Mouse (Mus musculus) retina, adult 2 months (tissue): ENCODE data around the gene Tgfbr1.

Experiments
- DNase-seq: peaks from one replicate; pipeline ENCODE4 v3.0.0-alpha.2; 2012; ENCODE audit warnings: low read depth, low spot score

The Tgfbr1 gene

DNA sequence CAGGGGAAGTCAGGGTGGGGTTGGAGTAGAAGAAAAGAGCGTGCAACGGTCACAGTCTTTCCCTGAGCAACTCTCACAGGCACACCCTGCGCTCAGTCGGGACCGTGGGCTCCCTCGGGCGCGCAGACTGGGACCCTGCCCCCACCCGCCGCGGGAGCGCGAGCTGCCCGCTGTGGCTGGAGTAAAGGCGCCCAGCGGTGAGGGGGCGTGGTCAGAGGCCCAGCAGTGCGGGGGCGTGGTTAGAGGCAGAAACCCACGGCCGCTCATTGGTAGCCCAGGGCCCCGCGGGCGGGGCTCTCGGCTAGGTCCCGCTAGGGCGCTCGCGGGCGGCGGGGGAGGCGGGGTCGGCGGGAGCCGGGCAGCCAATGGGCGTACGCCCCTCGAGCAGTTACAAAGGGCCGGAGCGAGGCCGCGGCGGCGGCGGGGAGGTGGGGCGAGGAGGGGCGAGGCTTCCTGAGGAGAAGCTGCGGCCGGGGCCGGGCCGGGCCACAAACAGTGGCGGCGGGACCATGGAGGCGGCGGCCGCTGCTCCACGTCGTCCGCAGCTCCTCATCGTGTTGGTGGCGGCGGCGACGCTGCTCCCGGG, at the start of gene Tgfbr1:
Tgfbr1 (plus strand) TSS at position 420 of the 586 bp plus-strand sequence.
- DNase-seq, result peak; percentile 89

DNA sequence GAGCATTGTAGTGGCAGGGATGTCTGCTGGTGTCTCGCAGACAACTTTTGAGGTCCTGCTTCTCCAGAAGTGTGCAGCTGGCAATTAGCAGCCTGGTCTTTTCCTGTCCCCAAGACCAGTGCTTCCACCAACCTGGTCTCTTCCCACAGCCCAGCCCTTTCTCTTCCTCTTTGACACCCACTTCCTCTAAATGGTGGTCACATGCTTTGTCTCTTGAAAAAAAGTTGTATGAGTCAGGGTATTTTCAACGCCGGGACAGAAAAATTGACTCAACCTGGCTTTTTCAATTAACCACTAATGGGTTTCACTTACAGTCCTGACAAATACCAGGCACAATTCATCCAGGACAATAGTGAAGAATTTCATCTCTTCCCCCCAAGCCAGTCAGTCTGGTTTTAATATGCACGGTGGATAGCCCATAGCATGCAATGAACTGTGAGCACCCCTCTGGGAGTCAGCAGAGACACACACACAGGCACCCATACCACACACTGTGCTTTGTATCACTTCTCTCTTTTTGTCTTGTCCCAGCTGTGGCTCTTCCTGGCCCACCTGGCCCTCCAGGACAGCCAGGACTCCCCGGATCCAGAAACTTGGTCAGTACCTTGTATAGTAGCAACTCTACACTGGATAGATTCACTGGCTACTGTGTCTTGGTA, 49.6 kb upstream of the Tgfbr1 start:
- no peak for DNase-seq

DNA sequence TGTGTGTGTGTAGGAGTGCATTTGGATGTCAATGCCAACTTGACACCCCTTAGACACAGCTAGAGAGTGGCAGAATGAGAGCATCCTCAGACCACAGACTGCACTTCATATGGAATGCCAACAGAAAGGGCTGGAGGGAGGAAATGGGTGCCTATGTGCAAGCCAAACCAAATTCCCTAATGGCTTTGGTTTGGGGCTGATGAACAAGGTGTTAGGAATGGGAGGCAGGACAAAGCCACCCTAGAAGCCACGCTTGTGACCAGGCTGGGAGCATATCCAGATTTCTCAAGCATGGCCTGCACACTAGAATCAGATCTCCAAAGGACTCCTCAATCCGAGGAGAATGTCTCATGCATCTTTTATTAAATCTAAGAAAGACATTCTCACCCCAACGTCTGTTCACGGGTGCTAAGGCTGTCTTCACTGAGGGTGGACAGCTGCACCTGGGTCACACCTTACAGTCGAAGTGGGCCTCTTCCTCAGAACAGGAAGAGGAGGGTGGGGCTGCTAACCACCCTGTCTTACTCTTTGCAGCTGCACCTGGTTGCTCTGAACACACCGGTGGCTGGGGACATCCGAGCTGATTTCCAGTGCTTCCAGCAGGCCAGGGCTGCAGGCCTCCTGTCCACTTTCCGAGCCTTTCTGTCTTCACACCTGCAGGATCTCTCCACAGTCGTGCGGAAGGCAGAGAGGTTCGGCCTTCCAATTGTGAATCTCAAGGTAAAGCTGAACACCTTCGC, 43.0 kb upstream of the Tgfbr1 start:
- DNase-seq, result no peak

DNA sequence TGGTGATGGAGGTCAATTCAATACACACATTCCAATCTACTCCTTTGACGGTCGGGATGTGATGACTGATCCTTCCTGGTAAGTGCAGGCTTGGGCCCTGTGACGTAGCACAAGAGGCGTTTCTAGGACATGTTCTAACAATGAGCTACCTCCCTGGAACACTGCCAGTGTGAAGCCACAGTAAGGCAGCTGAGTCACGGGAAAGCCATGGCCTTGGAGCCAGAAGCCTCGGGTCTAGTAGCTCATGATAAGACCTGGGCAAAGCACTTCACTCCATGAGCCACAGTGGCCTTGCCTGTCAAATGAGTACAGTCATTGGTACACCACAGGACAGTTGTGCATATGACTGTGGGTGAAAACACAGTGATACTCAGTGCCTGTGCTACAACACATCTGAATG, 42.2 kb upstream of the Tgfbr1 start:
- DNase-seq, result no peak

DNA sequence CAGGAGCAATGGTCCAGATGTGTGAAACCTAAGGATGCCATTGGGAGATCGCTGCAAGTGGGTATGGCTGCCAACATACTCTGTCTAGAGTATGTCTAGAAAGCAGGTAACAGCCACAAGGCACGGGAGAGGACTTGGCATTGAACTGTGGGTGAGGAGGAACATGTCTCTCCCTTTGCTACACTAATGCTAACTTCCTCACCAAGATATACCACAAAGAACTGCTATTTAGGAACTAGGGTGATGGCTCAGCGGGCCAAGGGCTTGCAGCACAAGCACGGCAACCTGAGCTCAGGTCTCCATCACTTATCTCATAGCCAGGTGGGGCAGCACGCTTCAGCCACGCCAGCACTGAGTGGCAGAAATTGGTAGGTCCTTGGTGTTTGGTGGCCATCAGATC, 41.6 kb upstream of the Tgfbr1 start:
- no peak for DNase-seq

DNA sequence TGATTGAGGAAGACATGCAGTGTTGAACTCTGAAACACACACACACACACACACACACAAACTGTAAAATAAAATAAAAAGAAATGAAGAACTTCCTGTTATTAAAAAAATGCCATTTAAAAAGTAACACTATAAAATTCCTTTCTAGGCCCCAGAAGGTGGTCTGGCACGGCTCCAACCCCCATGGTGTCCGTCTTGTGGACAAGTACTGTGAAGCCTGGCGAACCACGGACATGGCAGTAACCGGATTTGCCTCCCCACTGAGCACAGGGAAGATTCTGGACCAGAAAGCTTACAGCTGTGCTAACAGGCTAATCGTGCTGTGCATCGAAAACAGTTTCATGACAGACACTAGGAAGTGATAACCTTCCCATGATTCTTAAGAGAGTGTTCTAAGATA, 41.1 kb upstream of the Tgfbr1 start:
- DNase-seq, result no peak

DNA sequence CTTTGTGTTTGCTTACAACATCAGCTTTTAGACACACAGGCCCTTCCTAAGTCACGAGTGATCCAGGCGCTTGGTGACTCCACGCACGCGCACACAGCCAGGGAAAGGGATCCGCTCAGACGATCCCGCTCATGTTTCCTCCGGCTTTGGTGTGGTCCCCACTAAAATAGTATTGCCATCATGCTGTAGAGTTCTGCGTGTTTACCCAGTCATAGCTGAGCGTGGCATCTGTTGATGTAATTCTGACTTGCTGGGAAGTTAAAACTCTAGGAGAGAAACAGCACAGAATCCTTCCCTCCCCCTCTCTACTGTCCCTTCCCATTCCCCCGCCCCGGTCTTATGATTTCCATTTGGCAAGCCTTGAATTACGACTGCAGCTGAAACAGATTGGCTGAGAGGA, 40.3 kb upstream of the Tgfbr1 start:
- no peak for DNase-seq

DNA sequence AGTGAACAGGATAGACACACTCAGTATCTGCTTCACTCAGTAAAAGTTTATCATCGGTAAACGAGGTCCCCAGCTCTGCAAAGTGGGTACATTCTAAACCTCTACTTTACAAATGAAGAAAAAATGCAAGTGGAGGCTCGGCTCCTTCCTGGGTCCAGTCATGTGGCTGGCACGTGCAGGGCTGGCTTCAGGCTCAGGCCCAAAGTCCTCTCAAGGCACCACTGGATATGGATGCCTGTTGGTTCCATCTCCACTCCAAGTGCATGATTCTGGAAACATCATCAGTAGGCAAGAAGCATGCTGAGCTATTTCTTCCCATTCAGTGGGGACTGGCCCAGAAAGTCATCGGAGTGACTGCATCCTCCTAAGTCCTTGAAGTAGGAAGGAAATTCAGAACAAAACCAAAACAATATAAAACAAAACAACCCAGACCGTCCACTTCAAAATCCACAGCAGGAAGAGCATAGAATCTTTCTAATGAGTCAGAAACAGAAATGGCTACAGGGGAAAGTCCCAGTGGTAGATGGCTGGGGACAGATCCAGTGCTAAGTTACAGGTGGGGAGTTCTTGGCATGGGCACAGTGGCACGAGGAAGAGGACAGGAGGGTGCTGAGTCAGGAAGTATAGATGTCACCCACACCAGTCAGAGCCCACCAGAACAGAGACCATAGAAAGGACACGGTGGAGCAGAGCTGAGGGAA, 39.2 kb upstream of the Tgfbr1 start:
- no peak for DNase-seq

DNA sequence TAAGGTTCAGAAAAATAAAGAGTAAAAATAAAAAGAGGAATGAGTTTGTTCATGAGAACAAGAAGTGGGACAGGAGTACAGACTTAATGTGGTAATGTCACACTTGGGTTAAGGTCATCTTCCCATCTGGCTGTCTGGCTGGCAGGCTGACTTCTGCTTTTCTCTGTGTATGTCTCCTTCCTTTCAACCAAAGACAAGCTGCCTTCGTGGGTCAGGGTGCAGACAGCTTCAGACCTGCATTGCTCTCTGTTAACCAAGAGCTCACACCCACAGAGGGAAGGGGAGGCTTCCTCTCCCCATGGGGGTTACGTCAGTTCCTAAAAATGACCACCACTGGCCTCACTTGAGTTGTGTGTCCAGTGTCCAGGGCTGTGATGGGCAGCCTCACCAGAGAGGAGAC, 37.6 kb upstream of the Tgfbr1 start:
- DNase-seq, result no peak

DNA sequence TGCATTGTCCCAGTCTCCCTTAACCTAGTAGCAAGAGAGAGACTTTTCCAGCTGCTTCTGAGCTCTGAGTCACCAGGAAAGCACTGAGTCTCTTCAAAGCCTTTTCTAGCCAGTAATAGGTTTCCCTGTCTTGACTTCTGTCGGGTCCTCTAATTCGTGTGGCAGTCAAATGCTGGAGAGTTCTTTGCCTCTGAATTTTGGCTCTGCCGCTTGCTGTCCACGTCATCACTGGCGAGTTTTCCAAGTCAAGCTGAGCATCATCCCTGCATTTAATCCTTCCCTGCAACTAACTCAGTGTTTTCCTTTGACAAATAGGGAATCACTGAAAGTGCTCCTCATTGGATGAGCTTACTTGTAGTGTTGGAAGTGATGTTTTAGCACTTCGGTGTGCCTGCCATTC, 36.6 kb upstream of the Tgfbr1 start:
- no peak for DNase-seq

DNA sequence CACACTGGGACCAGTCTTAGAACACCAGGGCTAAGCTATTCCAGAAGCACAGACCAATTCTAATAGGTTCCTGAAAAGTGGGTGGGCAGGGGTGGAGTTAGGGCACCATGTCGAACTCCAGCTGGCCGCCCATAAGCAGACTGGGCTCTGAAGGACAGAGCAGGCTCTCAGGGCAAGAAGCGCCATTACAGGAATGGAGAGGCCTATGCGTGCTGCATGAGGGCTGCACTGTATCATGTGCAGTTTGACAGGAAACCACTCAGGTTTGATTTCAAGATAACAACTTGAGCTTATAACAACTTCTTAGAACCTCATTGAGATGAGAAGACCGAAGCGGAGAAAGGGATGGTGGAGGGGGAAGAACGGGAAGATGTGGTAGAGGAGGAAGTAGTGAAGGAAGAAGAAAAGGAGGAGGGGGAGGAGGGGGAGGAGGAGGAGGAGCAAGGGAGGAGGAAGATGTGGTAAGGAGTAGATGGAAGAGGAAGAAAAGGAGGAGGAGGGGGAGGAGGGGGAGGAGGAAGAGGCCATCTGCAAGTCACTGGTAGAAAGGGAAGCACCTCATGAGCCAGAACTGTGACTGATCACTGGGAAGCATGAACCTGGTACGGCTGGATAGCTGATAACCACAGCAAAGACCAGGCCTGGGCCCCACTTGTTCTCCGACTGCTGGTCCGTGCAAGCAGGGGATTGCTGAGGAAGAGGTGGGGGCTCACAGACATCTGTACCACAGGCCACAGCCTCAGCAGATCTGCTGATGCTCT, 33.3 kb upstream of the Tgfbr1 start:
- no peak for DNase-seq

DNA sequence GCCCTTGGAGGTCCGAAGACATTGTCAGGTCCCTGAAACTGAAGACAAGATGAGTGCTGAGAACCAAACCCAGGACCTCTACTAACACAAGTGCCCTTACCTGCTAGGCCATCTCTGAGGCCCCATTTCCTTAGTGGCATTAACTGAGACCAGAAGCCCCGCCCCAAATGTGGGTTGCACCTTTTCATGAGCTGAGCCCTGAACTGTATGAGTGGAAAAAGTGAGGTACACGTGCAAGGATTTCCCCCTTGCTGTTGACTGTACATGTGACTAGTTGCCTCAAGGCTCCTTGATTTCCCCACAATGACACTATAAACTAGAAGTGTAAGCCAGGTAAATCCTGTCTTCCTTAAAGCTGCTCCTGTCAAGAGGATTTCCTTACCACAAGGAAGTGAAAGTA, 30.7 kb upstream of the Tgfbr1 start:
- DNase-seq, result no peak

DNA sequence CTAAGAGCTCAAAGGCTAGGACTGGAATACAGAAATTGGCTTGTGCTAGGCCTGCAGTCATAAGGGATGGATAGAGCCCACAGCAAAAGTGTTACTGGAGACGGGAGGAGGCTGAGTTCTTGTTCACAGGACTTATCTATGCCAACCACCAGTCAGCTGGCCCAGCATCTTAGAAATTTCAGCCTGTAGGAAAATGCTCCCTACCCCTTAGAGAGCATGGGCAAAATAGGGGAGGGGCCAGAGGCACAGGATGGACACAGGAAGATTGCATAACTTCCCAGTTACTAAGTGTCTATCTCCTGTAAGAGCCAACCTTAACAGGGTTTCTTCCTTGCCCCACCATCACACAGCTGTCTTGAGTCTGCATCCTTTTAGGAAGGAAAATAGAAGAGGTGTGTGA, 28.8 kb upstream of the Tgfbr1 start:
- DNase-seq, result no peak

DNA sequence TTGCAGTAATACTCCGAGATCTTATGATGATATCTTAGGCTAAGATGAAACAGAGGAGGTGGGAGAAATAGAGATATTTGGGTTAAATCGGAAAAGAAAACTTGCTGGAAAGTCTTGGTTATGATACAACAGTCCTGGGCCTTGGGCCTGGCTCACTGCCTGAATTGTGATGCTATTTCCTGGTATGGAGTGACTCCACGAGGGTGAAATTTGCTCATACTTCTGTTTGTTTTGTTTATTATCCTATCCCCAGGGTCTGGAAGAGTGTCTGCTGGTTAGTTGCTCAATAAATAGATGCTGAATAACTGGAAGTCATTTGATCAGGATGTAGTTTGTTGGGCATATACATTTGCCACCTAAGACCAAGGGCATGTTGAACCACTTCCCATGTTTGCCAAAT, 25.2 kb upstream of the Tgfbr1 start:
- no peak for DNase-seq

DNA sequence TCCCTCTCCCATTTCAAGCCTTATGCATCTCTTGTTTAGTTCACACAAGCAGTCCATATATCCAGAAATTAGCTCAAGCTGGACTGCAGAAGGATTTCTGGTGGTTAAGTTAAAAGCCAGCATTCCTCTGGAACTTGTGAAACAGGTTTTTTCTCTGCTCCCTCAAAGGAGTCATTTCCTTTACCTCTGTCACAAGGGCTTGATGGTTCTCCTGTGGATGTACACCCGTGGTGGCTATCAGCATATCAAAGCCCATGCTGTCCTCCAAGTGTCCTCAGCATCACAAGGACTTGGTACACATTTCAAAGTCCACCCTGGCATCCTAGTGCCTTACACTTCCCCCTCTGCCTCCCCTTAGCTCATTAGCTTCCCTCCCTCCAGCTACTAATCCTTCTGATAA, 23.7 kb upstream of the Tgfbr1 start:
- no peak for DNase-seq

DNA sequence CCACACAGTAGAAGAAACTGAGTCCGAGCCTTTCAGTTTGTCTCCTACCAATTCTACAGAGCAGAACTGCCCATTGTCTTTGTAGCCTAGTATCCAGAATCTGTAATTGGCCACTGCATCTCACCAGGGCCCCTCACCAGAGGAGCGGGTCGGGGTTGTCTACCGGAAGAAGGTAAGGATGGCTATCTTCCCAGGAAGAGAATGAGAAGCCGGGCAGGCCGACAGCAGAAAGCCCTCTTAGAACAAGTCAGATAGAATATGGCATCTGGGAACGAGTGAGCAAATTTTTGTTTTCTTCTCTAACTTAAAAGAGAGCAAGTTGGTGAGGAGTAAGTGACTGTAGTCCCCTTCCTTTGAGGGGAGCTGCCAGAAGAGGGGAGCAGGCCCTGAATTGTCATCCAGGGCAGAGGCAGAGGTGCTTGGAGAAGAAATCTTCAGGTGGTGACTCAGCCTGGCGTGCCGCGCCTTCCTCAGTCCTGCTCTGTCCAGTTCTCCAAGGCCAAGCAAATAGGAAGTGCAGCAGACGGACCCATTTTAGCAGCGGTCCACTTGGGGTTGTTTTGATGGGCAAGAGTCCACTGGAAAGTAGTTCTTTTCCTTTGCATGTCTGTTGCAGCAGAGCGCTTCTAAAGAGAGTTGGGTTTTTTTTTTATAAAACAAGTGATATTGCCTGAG, 22.5 kb upstream of the Tgfbr1 start:
- no peak for DNase-seq

DNA sequence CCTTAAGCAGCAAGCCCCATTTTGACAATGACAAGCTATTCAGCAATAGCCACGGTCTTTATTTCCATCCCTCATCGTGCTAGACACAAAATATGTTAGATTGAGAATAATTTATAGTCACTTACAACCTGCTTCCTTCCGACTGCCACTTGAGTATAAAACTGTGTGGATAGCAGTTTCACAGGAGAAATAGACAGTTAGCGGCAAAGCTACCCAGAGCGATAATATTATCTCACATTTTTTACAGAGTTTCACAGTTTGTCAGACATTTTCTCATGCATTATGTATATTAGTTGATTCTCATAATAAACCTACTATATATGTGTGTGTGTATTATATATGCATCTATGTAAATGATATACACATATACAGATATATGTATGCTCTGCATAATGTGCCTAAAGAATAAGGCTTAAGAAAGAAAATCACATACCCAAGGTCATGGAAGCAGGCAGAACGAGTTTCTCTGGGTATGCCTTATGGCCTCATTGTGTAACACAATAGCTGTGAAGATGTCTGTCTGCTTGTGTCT, 20.1 kb upstream of the Tgfbr1 start:
- DNase-seq, result no peak

DNA sequence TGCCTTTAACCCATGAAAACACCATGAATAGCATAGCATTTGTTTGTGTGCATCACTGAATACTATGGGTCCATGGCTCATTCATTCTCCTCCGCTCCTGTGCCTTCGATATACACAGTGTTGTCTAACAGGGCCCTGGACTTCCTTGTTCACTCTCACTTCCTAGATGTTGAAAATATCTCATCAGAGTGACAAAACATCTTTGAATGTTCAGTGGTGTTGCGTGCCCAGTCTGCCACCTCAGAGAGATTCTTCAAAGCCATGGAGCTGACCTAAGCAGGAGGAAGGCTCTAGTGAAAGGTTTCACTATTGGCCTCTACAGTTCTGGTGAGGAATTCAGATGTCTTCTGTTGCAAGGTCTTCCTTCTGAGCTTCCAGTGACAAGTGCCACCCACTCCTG, 19.5 kb upstream of the Tgfbr1 start:
- no peak for DNase-seq

DNA sequence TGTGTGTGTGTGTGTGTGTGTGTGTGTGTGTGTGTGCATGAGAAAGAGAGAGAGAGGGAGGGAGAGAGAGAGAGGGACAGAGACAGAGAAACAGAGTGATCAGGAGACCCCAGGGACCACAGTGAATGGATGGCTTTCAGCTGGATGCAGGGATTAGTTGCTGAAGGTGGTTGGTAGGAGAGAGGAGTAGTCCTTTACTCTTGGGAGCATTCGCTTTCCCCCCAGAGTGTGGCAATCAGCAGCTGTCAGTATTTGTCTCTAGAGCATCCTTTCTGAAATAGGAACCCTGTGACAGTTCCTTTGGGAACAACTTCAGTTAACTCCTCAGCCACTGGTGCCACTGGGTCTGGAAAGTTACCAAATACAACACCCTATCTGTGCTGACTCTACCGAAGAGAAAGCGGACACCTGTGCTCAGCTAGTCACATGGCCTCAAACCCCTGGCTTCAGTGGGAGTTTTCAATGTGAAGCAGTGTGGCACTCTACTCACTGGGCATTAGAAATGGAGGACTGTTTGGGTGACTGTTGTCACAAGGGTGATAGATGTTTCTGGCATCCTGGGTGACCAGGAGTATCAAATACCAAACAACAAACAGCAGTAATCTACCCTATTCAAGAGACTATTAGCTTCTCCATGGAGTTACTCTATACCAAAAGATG, 16.0 kb upstream of the Tgfbr1 start:
- DNase-seq, result no peak

DNA sequence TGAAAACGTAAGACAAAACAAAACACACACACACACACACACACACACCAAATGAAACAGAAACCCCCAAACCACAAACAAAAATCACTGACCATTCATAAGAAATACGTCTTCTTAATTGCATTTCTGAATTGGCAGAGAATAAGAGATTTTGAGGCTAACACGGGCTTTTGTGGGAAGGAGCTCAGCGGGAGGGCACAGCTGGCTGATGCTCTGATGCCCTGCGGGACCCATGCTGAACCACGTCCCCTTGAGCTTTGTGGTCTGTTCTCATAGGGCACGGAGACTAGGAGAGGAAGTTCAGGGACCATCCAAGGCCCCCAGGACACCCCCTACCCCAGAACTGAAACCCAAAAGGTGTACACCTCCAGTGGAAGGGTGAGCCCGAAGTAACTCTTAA, 10.4 kb upstream of the Tgfbr1 start:
- no peak for DNase-seq
